Mouse (Mus musculus): Measurements from ENCODE around the gene Ano1.

Gene Ano1

GRCm38 (mm10) chr7:144669895-144670294 lies 81.9 kb downstream of the Ano1 start:
- in situ Hi-C loops (cut with MboI; ENCODE audit: low pct_unique_long_range_greater_than_20kb in 1 of 2, low sequenced_read_pairs in 2 of 2, unreplicated experiment in 1 of 2): loop anchor here in 1 of 2 experiments (10.0 kb wide), 1 partner anchor 115 kb away; no protein-coding TSS in a partner anchor

- in situ Hi-C loops (cut with MboI; ENCODE audit: low pct_unique_long_range_greater_than_20kb in 1 of 2, low sequenced_read_pairs in 2 of 2, unreplicated experiment in 1 of 2): no loop called here
Measured at GRCm38 (mm10) chr7:144668603-144669278, 83.0 kb downstream of the Ano1 start.

GRCm38 (mm10) chr7:144667091-144667490 lies 84.7 kb downstream of the Ano1 start:
- in situ Hi-C loops (cut with MboI; ENCODE audit: low pct_unique_long_range_greater_than_20kb in 1 of 2, low sequenced_read_pairs in 2 of 2, unreplicated experiment in 1 of 2): no loop called here

GRCm38 (mm10) chr7:144665585-144665984 lies 86.2 kb downstream of the Ano1 start:
- in situ Hi-C loops (cut with MboI; ENCODE audit: low pct_unique_long_range_greater_than_20kb in 1 of 2, low sequenced_read_pairs in 2 of 2, unreplicated experiment in 1 of 2): no loop called here

- in situ Hi-C loops (cut with MboI; ENCODE audit: low pct_unique_long_range_greater_than_20kb in 1 of 2, low sequenced_read_pairs in 2 of 2, unreplicated experiment in 1 of 2): no loop called here
Measured at GRCm38 (mm10) chr7:144663566-144663965, 88.2 kb downstream of the Ano1 start.

GRCm38 (mm10) chr7:144656261-144656967 lies 95.4 kb downstream of the Ano1 start:
- in situ Hi-C loops (cut with MboI; ENCODE audit: low pct_unique_long_range_greater_than_20kb in 1 of 2, low sequenced_read_pairs in 2 of 2, unreplicated experiment in 1 of 2): no loop called here

GRCm38 (mm10) chr7:144653681-144654425 lies 97.9 kb downstream of the Ano1 start:
- in situ Hi-C loops (cut with MboI; ENCODE audit: low pct_unique_long_range_greater_than_20kb in 1 of 2, low sequenced_read_pairs in 2 of 2, unreplicated experiment in 1 of 2): no loop called here

- in situ Hi-C loops (cut with MboI; ENCODE audit: low pct_unique_long_range_greater_than_20kb in 1 of 2, low sequenced_read_pairs in 2 of 2, unreplicated experiment in 1 of 2): no loop called here
Measured at GRCm38 (mm10) chr7:144647547-144647946, 104.2 kb downstream of the Ano1 start.

GRCm38 (mm10) chr7:144640817-144641216 lies 111.0 kb downstream of the Ano1 start:
- in situ Hi-C loops (cut with MboI; ENCODE audit: low pct_unique_long_range_greater_than_20kb in 1 of 2, low sequenced_read_pairs in 2 of 2, unreplicated experiment in 1 of 2): no loop called here

- in situ Hi-C loops (cut with MboI; ENCODE audit: low pct_unique_long_range_greater_than_20kb in 1 of 2, low sequenced_read_pairs in 2 of 2, unreplicated experiment in 1 of 2): no loop called here
Measured at GRCm38 (mm10) chr7:144636000-144636399, 115.8 kb downstream of the Ano1 start.

GRCm38 (mm10) chr7:144634875-144635274 lies 116.9 kb downstream of the Ano1 start:
- in situ Hi-C loops (cut with MboI; ENCODE audit: low pct_unique_long_range_greater_than_20kb in 1 of 2, low sequenced_read_pairs in 2 of 2, unreplicated experiment in 1 of 2): no loop called here

- in situ Hi-C loops (cut with MboI; ENCODE audit: low pct_unique_long_range_greater_than_20kb in 1 of 2, low sequenced_read_pairs in 2 of 2, unreplicated experiment in 1 of 2): no loop called here
Measured at GRCm38 (mm10) chr7:144634450-144634849, 117.3 kb downstream of the Ano1 start.

- in situ Hi-C loops (cut with MboI; ENCODE audit: low pct_unique_long_range_greater_than_20kb in 1 of 2, low sequenced_read_pairs in 2 of 2, unreplicated experiment in 1 of 2): no loop called here
Measured at GRCm38 (mm10) chr7:144632321-144632720, 119.5 kb downstream of the Ano1 start.

GRCm38 (mm10) chr7:144630622-144631021 lies 121.2 kb downstream of the Ano1 start:
- in situ Hi-C loops (cut with MboI; ENCODE audit: low pct_unique_long_range_greater_than_20kb in 1 of 2, low sequenced_read_pairs in 2 of 2, unreplicated experiment in 1 of 2): no loop called here

GRCm38 (mm10) chr7:144628334-144628915 lies 123.3 kb downstream of the Ano1 start:
- in situ Hi-C loops (cut with MboI; ENCODE audit: low pct_unique_long_range_greater_than_20kb in 1 of 2, low sequenced_read_pairs in 2 of 2, unreplicated experiment in 1 of 2): no loop called here

GRCm38 (mm10) chr7:144627606-144628333 lies 124.0 kb downstream of the Ano1 start:
- in situ Hi-C loops (cut with MboI; ENCODE audit: low pct_unique_long_range_greater_than_20kb in 1 of 2, low sequenced_read_pairs in 2 of 2, unreplicated experiment in 1 of 2): no loop called here

GRCm38 (mm10) chr7:144626042-144626441 lies 125.7 kb downstream of the Ano1 start:
- in situ Hi-C loops (cut with MboI; ENCODE audit: low pct_unique_long_range_greater_than_20kb in 1 of 2, low sequenced_read_pairs in 2 of 2, unreplicated experiment in 1 of 2): no loop called here
